Mouse (Mus musculus) olfactory bulb, adult 2 months (tissue): Measurements from ENCODE around the gene Ift140.

ENCODE experiments used
- CTCF ChIP-seq: fragments of 200-500 bp; IDR thresholded peaks from 2 replicates; pipeline ENCODE4 v1.5.1; 2012; ENCODE audit warnings: low read depth, mild to moderate bottlenecking, low read length, moderate library complexity; ENCODE audit not compliant: insufficient read depth
- POLR2A ChIP-seq: fragments of 200-500 bp; IDR thresholded peaks from 2 replicates; pipeline ENCODE4 v1.6.1; 2012; ENCODE audit warnings: mild to moderate bottlenecking, low read depth, low read length, moderate library complexity; ENCODE audit not compliant: insufficient read depth

DNA sequence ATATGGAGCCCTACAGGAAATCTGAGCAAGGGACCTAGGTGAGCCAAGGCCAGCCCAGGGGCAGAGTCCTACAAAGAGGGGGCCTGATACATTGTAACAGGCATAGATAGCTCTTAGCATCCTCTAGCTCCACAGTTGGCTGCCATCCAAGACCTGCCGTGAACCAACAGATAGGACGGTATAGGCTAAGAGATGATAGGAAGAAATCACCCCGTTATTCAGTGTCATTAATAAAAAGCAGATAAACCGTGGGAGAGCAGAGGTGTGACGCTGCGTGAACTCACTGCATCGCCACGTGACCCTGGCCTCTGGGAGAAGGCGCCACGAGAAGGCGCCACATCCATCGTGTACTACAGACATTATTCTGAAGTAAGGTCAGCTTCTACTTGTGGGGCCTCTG lies 48.0 kb downstream of the Ift140 start:
- no peak for TF ChIP-seq POLR2A
- no peak for TF ChIP-seq CTCF
